Mouse (Mus musculus): ENCODE measurements at regions not wholly inside any gene's neighbourhood (a gene's known extent, or its start where the extent isn't known, plus 50 kb on each side); places are given as distances from the start of the nearest gene placed in this dataset.
"Not testable (repeated sequence)": the region's sequence is repeated elsewhere in the genome, so short reads cannot be mapped to it uniquely, and the experiment has no call there.

- no peak for TF ChIP-seq CTCF (IDR thresholded peaks at IDR 0.05)
- DNase-seq (ENCODE audit: extremely low spot score in 1 of 2, low spot score in 2 of 2): no peak
- intact Hi-C loops (cut with DNase I): no loop called here
- Histone ChIP-seq H3K4me3 (no peak overlapping the region), H3K27ac (no peak overlapping the region)
Measured at GRCm38 (mm10) chr9:115434696-115435095, 124.5 kb upstream of the Stt3b start.

- no peak for TF ChIP-seq CTCF (IDR thresholded peaks at IDR 0.05)
- H3K27ac ChIP-seq: no peak overlapping the region
- intact Hi-C loops (cut with DNase I): no loop called here
- DNase-seq (ENCODE audit: extremely low spot score in 1 of 2, low spot score in 2 of 2): no peak
- H3K4me3 ChIP-seq: no peak overlapping the region
Measured at GRCm38 (mm10) chr9:115436301-115436700, 126.1 kb upstream of the Stt3b start.

DNA sequence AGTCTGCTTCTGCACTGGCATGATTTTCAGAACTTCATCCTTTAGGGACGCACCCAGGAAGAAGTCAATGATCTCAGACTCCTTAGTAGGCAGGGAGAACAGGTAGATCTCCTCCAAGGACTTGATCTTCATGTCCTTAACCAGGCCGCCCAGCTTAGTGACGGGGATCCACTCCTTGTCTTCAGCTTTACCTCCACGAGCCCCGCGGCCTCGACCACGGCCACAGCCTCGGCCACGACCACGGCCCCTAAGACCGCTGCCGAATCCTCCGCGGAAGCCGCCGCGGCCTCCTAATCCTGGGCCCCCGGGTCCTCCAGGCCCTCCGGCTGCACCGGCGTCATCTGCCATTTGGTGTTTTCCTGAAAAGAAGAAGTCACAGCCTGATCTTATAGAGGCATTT is 128.0 kb upstream of the Stt3b start:
- intact Hi-C loops (cut with DNase I); DNase-seq (ENCODE audit: extremely low spot score in 1 of 2, low spot score in 2 of 2): not testable (repeated sequence)

GRCm38 (mm10) chr9:115446681-115447080 is 136.5 kb upstream of the Stt3b start:
- H3K4me3 ChIP-seq: no peak overlapping the region
- no peak for TF ChIP-seq CTCF (IDR thresholded peaks at IDR 0.05)
- no peak for DNase-seq (ENCODE audit: extremely low spot score in 1 of 2, low spot score in 2 of 2)
- intact Hi-C loops (cut with DNase I): no loop called here
- H3K27ac ChIP-seq: no peak overlapping the region

More for the DNA sequence above, 128.0 kb upstream of the Stt3b start:
- not testable (repeated sequence) for H3K4me3 ChIP-seq, H3K27ac ChIP-seq

DNA sequence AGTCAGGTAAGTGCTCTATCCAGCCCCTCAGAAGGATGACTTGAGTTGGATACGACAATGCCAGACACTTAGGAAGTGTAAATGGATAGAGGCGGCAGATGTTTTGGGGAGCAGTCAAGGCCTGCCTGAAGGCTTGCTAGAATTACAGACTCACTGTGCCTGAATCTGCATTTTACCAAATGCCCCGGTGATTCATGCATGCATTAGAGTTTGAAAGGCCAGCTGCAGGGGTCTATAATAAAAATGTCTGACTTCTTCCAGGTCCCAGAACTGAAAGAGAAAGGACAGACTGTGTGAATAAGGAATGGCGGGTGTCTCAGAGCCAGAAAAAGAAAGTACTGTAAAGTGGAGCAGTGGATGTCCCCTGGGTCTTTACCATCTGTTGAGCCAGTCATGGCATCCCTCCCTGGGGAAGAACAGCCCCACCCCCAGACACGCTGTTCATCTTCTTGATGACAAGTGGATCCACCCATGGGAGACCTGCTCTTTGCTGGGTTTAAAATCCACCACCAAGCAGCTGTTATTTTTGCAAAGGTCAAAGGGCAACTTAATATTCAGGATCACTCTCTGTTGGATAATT is 140.6 kb upstream of the Stt3b start:
- Histone ChIP-seq H3K4me3 (no peak overlapping the region), H3K27ac (no peak overlapping the region)
- intact Hi-C loops (cut with DNase I): no loop called here
- no peak for DNase-seq (ENCODE audit: extremely low spot score in 1 of 2, low spot score in 2 of 2)
- TF ChIP-seq CTCF (IDR thresholded peaks at IDR 0.05): no peak

DNA sequence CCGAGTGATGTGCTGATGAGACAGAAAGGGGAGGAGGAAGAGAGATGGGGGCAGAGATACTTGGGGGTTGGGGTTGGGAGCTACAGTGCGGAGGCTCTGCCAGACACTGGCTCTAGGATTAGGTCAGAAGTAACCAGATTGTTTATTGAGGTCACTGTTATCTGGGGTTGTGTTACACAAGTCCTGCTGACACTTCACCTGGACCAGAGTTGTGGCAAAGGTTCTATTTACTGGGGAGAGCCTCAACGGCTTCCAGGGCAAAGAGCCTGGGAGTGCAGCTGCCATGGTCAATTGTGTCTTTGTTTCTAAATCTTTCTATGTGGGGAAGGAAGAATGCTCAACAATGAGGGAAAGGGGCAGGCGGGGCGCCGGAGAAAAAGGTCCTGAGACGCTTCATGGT is 144.6 kb upstream of the Stt3b start:
- no peak for TF ChIP-seq CTCF (IDR thresholded peaks at IDR 0.05)

GRCm38 (mm10) chr9:115456121-115456520 is 145.9 kb upstream of the Stt3b start:
- H3K27ac ChIP-seq: no peak overlapping the region
- no peak for DNase-seq (ENCODE audit: extremely low spot score in 1 of 2, low spot score in 2 of 2)
- H3K4me3 ChIP-seq: no peak overlapping the region
- intact Hi-C loops (cut with DNase I): no loop called here
- no peak for TF ChIP-seq CTCF (IDR thresholded peaks at IDR 0.05)

More for the DNA sequence above, 144.6 kb upstream of the Stt3b start:
- intact Hi-C loops (cut with DNase I): no loop called here
- Histone ChIP-seq H3K27ac (no peak overlapping the region), H3K4me3 (no peak overlapping the region)
- no peak for DNase-seq (ENCODE audit: extremely low spot score in 1 of 2, low spot score in 2 of 2)

DNA sequence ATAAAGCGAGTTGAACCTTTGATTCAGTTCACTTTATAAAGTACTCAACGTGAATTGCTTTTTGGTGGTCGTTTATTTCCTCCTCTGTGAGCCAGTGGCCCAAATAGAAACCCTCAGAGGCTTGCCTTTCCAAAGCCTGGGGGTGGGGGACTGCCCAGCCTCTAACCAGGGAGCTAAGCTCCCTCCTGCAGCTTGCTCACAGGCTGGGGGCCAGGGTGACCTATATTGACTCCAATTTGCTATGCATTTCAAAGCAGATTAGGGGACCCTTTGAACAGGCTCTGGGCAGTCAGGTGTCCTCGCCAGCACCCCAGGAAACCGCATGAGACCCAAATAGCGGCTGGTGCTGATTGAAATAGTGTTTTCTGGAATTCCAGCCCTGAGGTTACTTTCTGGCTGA is 146.4 kb upstream of the Stt3b start:
- no peak overlapping the region for H3K4me3 ChIP-seq
- intact Hi-C loops (cut with DNase I): no loop called here
- TF ChIP-seq CTCF (IDR thresholded peaks at IDR 0.05): no peak
- DNase-seq (ENCODE audit: extremely low spot score in 1 of 2, low spot score in 2 of 2): no peak
- H3K27ac ChIP-seq: no peak overlapping the region

DNA sequence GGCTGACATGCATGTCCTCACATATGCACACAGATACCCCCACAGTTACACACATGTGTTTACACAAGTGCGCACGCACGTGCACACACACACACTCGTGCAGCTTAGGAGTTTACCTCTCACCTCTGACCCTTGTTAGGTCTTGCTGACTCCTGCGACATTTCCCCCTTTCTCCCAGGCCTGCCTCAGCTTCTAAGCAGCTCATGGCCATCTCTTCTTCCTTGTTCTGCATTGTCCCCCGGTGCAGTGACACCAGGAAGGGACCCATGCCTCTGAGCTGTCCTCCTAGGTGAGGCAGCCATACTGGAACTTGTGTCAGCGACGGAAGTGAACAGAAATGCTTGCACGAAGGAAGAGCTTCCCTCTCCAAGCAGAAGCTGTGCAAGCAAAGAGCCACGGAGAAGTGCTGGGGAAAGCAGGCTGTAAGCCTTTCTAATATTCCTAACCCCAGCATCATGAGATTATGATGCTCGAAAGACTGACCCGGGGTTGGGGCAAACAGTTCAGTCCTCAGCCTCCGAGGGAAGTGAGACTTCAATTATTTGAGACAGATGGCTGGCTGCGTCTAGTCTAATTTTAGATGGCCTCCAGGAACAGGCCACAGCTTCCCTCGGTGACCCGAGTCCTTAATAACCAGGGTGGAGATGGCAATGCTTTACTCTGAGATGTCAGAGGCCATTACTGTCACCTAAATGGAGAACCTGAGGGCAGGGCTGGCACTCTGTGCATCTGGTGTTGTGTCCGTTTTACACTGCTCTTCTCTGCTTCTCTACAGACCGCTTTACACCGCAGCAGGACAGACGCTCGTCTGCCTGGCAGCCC is 147.9 kb upstream of the Stt3b start:
- no peak overlapping the region for H3K27ac ChIP-seq
- TF ChIP-seq CTCF (IDR thresholded peaks at IDR 0.05): no peak
- no peak for DNase-seq (ENCODE audit: extremely low spot score in 1 of 2, low spot score in 2 of 2)
- intact Hi-C loops (cut with DNase I): no loop called here
- no peak overlapping the region for H3K4me3 ChIP-seq

DNA sequence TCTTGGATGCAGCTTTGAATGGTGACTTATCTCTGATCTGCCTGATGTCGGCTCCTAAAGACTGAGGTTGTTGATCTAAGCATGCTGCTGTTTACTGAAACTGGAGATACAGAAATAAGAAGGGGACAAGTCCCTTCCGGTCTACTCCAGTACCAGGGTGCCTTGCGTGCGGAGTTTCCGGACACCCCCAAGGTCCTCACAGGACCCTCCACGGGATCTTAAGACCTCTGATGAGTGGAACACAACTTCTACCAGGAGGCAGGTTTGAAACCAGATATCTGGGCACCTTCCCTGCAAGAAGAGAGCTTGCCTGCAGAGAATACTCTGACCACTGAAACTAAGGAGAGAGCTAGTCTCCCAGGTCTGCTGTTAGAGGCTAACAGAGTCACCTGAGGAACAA is 148.9 kb upstream of the Stt3b start:
- intact Hi-C loops (cut with DNase I); DNase-seq (ENCODE audit: extremely low spot score in 1 of 2, low spot score in 2 of 2); H3K27ac ChIP-seq; H3K4me3 ChIP-seq: not testable (repeated sequence)

DNA sequence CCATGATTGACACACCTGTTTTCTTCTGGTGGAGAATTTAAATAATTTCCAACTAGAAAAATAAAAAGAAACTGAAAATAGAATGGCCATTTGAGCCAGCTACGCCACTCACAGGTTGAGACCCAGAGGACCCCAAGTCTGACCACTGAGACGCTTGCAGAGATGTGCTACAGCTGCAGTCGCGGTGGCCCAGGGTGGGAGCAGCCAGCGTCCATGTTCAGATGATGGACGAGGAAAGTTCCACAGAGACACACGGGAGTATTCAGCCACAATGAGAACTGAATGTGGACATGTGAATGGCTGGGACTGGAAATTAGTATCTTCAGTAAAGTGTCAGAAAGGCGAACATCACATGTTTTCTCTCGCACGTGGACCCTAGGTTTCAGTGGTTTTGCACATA is 155.1 kb upstream of the Stt3b start:
- no peak for TF ChIP-seq CTCF (IDR thresholded peaks at IDR 0.05)
- intact Hi-C loops (cut with DNase I): no loop called here

DNA sequence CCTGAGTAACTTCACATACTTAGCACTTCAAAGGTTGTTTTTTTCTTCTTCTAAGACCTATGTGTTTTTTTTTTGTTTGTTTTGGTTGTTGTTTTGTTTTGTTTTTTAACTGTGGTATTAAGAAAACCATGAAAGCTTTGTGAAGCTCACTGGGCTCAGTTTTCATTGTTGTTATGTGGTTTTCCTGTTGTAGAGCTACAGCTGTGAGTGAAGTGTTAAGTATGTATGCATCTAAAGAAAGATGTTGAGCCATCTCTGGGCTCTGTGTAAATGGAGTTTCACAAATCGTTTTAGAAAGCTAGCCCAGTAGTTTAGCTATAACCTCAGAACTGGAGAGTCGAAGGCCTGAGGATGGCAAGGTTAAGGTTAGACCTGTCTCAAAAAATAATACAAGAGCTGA is 158.4 kb upstream of the Stt3b start:
- intact Hi-C loops (cut with DNase I): no loop called here
- Histone ChIP-seq H3K27ac (no peak overlapping the region), H3K4me3 (no peak overlapping the region)
- TF ChIP-seq CTCF (IDR thresholded peaks at IDR 0.05): no peak
- no peak for DNase-seq (ENCODE audit: extremely low spot score in 1 of 2, low spot score in 2 of 2)

More for the DNA sequence above, 155.1 kb upstream of the Stt3b start:
- Histone ChIP-seq H3K27ac (no peak overlapping the region), H3K4me3 (no peak overlapping the region)
- no peak for DNase-seq (ENCODE audit: extremely low spot score in 1 of 2, low spot score in 2 of 2)

DNA sequence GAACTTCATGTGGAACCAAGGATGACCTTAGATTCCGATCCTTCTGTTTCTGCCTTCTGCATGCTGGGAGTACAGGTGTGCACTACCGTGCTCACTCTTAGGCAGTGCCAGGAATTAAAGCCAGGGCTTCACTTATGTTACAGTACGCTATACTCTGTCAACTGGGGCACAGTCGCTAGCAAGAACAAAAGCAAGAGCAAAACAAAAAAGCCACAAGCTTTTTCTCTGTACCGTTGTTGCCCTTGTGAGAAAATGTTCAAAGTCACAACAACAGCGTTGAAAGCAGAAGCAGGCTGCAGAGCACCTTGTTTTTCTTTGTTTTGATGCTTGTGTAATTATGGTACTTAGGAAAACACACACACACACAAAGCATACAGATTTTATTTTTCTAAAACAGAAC is 161.4 kb upstream of the Stt3b start:
- TF ChIP-seq CTCF (IDR thresholded peaks at IDR 0.05): no peak
- intact Hi-C loops (cut with DNase I): no loop called here
- H3K4me3 ChIP-seq: no peak overlapping the region
- no peak for DNase-seq (ENCODE audit: extremely low spot score in 1 of 2, low spot score in 2 of 2)
- H3K27ac ChIP-seq: no peak overlapping the region
